Mouse (Mus musculus): ENCODE results near the gene Izumo2.
A peak's percentile ranks its signal among the peaks of the same experiment; 100 is the strongest.
"Not testable (repeated sequence)": the region's sequence is repeated elsewhere in the genome, so short reads cannot be mapped to it uniquely, and the experiment has no call there.

The Izumo2 gene

GRCm38 (mm10) chr7:44701921-44702320, 6.6 kb upstream of the Izumo2 start:
- DNase-seq, result peak; percentile 68 to 73

- DNase-seq, result no peak
These were observed 5.6 kb upstream of the Izumo2 start for GRCm38 (mm10) chr7:44702985-44703384.

- DNase-seq, result peak; percentile 69 to 78
These were observed 4.2 kb upstream of the Izumo2 start for GRCm38 (mm10) chr7:44704363-44704762.

- no peak for DNase-seq
These were observed 3.5 kb upstream of the Izumo2 start for GRCm38 (mm10) chr7:44705086-44705485.

- no peak for DNase-seq
These were observed 2.2 kb upstream of the Izumo2 start for GRCm38 (mm10) chr7:44706322-44706721.

GRCm38 (mm10) chr7:44707169-44707675, 1.3 kb upstream of the Izumo2 start:
- DNase-seq, result no peak

GRCm38 (mm10) chr7:44708093-44708492, 449 bp upstream of the Izumo2 start:
- not testable (repeated sequence) for DNase-seq

- no peak for DNase-seq
These were observed 1.3 kb downstream of the Izumo2 start for GRCm38 (mm10) chr7:44709881-44710280.

GRCm38 (mm10) chr7:44722058-44722457, 13.5 kb downstream of the Izumo2 start:
- DNase-seq, result no peak

GRCm38 (mm10) chr7:44724316-44724715, 15.8 kb downstream of the Izumo2 start:
- DNase-seq, result peak; percentile 43 to 48

- DNase-seq, result peak; percentile 24 to 38
These were observed 17.8 kb downstream of the Izumo2 start for GRCm38 (mm10) chr7:44726343-44726742.

- DNase-seq, result no peak
These were observed 18.6 kb downstream of the Izumo2 start for GRCm38 (mm10) chr7:44727151-44727550.

- no peak for DNase-seq
These were observed 19.8 kb downstream of the Izumo2 start for GRCm38 (mm10) chr7:44728082-44728975.

GRCm38 (mm10) chr7:44733723-44734122, 25.2 kb downstream of the Izumo2 start:
- DNase-seq, result no peak

- DNase-seq, result no peak
These were observed 32.8 kb downstream of the Izumo2 start for GRCm38 (mm10) chr7:44741361-44741760.

- no peak for DNase-seq
These were observed 35.7 kb downstream of the Izumo2 start for GRCm38 (mm10) chr7:44744270-44744669.

GRCm38 (mm10) chr7:44745076-44745475, 36.5 kb downstream of the Izumo2 start:
- DNase-seq, result peak; percentile 88 to 89

- no peak for DNase-seq
These were observed 38.6 kb downstream of the Izumo2 start for GRCm38 (mm10) chr7:44747115-44747514.

- DNase-seq, result peak; percentile 96 to 97
These were observed 39.8 kb downstream of the Izumo2 start, which contains the start of gene Vrk3 for GRCm38 (mm10) chr7:44748101-44749044. Vrk3 (plus strand) TSS chr7:44748413.

- not testable (repeated sequence) for DNase-seq
These were observed 42.4 kb downstream of the Izumo2 start, which contains the start of gene Zfp473 for GRCm38 (mm10) chr7:44750950-44751349. Zfp473 (minus strand) TSS chr7:44751050.

- DNase-seq, result no peak
These were observed 48.6 kb downstream of the Izumo2 start for GRCm38 (mm10) chr7:44757164-44757563.

- DNase-seq, result no peak
These were observed 51.8 kb downstream of the Izumo2 start for GRCm38 (mm10) chr7:44760366-44760765.

GRCm38 (mm10) chr7:44768129-44768528, 59.6 kb downstream of the Izumo2 start:
- DNase-seq, result no peak
